Mouse (Mus musculus) myocyte (in vitro differentiated cells): ENCODE results near the gene Timp3. TPM values are rescaled to one million over a fixed set of nuclear protein-coding genes. Genes with fewer than 3 reads are reported as not detected.

Source experiments
- H3K27me3 ChIP-seq: one replicate; pipeline ENCODE4 v1.6.1; 2011; ENCODE audit not compliant: control insufficient read depth, insufficient read depth, insufficient read length
- H3K36me3 ChIP-seq: one replicate; pipeline ENCODE4 v1.6.1; 2011; ENCODE audit not compliant: control insufficient read depth, insufficient read depth
- H3K4me2 ChIP-seq: one replicate; pipeline ENCODE4 v1.6.1; 2011; ENCODE audit warnings: low read depth, control low read depth
- H3K4me3 ChIP-seq: one replicate; pipeline ENCODE4 v1.5.1; 2011; ENCODE audit warnings: mild to moderate bottlenecking, control low read depth, moderate library complexity
- H3K79me2 ChIP-seq: one replicate; pipeline ENCODE4 v1.6.1; 2011; ENCODE audit not compliant: control insufficient read depth, insufficient read depth
- H3ac ChIP-seq: one replicate; pipeline ENCODE4 v1.6.1; 2011; ENCODE audit not compliant: control insufficient read depth, insufficient read length
- CEBPB ChIP-seq: IDR thresholded peaks from 2 replicates; pipeline ENCODE4 v1.6.1; 2011; ENCODE audit warnings: mild to moderate bottlenecking, moderate library complexity; ENCODE audit not compliant: poor library complexity, insufficient read depth, severe bottlenecking
- E2F4 ChIP-seq: IDR thresholded peaks from one replicate; pipeline ENCODE4 v1.6.1; 2011; ENCODE audit warnings: mild to moderate bottlenecking, control low read depth, moderate library complexity; ENCODE audit not compliant: insufficient read depth
- MAX ChIP-seq: IDR thresholded peaks from one replicate; pipeline ENCODE4 v1.6.1; 2011; ENCODE audit warnings: low read depth, mild to moderate bottlenecking, control low read depth
- MYOD1 ChIP-seq, 3 experiments: IDR thresholded peaks; one replicate each; pipeline ENCODE4 v1.6.1; 2011; ENCODE audit warnings: control low read depth in 2 of 3, low read depth in 2 of 3, mild to moderate bottlenecking in 2 of 3, moderate library complexity in 1 of 3; ENCODE audit not compliant: insufficient read length in 2 of 3, control insufficient read depth in 1 of 3
- MYOG ChIP-seq, 3 experiments: IDR thresholded peaks; one replicate each; pipeline ENCODE4 v1.6.1; 2011; ENCODE audit warnings: control low read depth in 2 of 3, low read depth in 2 of 3, mild to moderate bottlenecking in 2 of 3; ENCODE audit not compliant: insufficient read length in 2 of 3, control insufficient read depth in 1 of 3, insufficient read depth in 1 of 3
- POLR2A ChIP-seq: IDR thresholded peaks from one replicate; pipeline ENCODE4 v1.6.1; 2011; ENCODE audit warnings: low read depth, mild to moderate bottlenecking, control low read depth, moderate library complexity; ENCODE audit not compliant: insufficient read length
- POLR2AphosphoS2 ChIP-seq: IDR thresholded peaks from one replicate; pipeline ENCODE4 v1.6.1; 2011; ENCODE audit warnings: low read depth, control low read depth; ENCODE audit not compliant: insufficient read length
- REST ChIP-seq: IDR thresholded peaks from one replicate; pipeline ENCODE4 v1.6.1; 2011; ENCODE audit warnings: mild to moderate bottlenecking, control low read depth, moderate library complexity; ENCODE audit not compliant: insufficient read depth, insufficient read length
- SRF ChIP-seq: IDR thresholded peaks from one replicate; pipeline ENCODE4 v1.6.1; 2011; ENCODE audit warnings: low read depth; ENCODE audit not compliant: control insufficient read depth, insufficient read length
- TCF12 ChIP-seq: IDR thresholded peaks from one replicate; pipeline ENCODE4 v1.6.1; 2011; ENCODE audit warnings: mild to moderate bottlenecking, control low read depth; ENCODE audit not compliant: poor library complexity, insufficient read depth, severe bottlenecking
- TCF3 ChIP-seq: IDR thresholded peaks from one replicate; pipeline ENCODE4 v1.6.1; 2011; ENCODE audit warnings: low read depth, control low read depth; ENCODE audit not compliant: insufficient read length
- USF1 ChIP-seq: IDR thresholded peaks from one replicate; pipeline ENCODE4 v1.6.1; 2011; ENCODE audit warnings: low read depth, mild to moderate bottlenecking, control low read depth, moderate library complexity
- polyA plus RNA-seq: library from polyadenylated mRNA; unstranded; fragments of >200 nt; fragmentation: generic; extraction: Trizol; gene quantifications from one replicate; pipeline ENCODE4 v1.2.1, GENCODE M21; 2012; ENCODE audit warnings: missing spikeins

Timp3 gene
- polyA plus RNA-seq, 1 experiment, result 18.7 TPM

DNA sequence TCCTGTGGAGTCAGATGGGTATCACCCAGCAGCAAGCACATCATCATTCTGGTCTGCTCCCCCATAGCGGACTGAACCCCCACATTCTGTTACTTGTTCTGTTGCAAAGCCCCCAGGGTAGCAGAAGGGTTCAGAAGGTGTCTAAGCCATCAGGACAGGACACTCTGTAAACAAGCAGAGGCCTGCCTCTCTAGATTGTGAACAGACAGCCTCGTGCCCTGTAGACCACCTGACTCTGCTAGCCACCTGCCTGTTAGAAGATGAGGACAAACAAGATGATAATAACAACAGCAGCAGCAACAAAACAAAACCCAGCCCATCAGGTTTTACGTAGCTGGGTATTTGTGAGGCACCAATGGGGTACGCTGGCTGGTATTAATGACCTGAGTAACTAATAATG, 42.0 kb downstream of the Timp3 start:
- no peaks in the 10 kb centered on the region for H3K27me3 ChIP-seq
- no peak for TF ChIP-seq MYOG (IDR thresholded peaks at IDR 0.05; ENCODE audit: control insufficient read depth in 1 of 3, insufficient read depth in 1 of 3, insufficient read length in 2 of 3, low read depth in 2 of 3)
- no peak for TF ChIP-seq SRF
- TF ChIP-seq E2F4, result no peak
- no peak for TF ChIP-seq CEBPB
- TF ChIP-seq MAX, result no peak
- TF ChIP-seq MYOD1 (IDR thresholded peaks at IDR 0.05; ENCODE audit: control insufficient read depth in 1 of 3, insufficient read length in 2 of 3, low read depth in 2 of 3), result no peak
- TF ChIP-seq REST, result no peak
- no peak for TF ChIP-seq POLR2AphosphoS2
- no peak for TF ChIP-seq TCF3
- TF ChIP-seq USF1, result no peak
- no peak for TF ChIP-seq POLR2A
- no peak for TF ChIP-seq TCF12
- no peak overlapping the region for H3K4me2 ChIP-seq
- H3K36me3 ChIP-seq, result peaks cover 17% of the 10 kb centered on the region
- H3ac ChIP-seq, result no peak overlapping the region
- no peaks in the 10 kb centered on the region for H3K79me2 ChIP-seq
- no peak overlapping the region for H3K4me3 ChIP-seq

DNA sequence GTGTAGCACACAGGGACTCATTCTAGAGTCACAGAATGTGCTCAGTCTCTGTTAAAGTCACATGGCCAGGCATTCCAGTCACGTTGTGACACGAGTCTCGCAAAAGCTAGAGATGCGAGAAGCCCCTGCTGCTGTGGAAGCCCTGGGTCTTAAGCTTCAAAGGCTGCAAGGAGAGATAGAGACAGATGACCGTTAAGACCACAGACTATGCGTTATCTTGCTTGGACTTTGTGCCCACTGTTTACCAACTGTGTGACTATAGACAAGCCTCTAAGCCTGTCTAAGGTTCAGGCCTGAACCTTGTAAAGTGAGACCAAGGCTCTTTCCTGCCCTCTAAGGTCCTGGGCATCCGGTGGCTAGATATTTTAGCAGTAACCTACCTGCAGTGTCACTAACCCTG, 42.5 kb downstream of the Timp3 start:
- H3K4me3 ChIP-seq, result no peak overlapping the region
- no peaks in the 10 kb centered on the region for H3K79me2 ChIP-seq
- H3K36me3 ChIP-seq, result peaks cover 17% of the 10 kb centered on the region
- H3K27me3 ChIP-seq, result no peaks in the 10 kb centered on the region
- H3K4me2 ChIP-seq, result no peak overlapping the region
- no peak overlapping the region for H3ac ChIP-seq
- no peak for TF ChIP-seq REST

DNA sequence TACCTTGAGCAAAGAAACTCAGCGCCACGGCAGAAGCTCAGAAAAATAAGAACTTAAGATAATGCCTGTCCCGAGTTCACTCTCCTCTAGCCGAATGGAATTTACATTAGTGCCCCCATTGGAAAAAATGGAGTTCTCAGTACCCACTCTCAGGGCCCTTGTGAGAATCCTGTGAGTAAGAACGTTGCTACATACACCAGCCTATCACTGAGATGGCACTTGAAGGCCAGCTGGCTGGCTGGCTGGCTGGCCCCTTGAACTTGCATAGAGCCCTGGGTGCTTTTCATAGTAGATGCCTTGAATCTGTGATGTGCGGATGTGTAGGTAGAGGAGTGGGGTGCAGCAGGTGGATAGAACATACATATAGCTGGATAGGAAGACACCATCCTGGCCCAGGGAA, 43.2 kb downstream of the Timp3 start:
- Histone ChIP-seq H3K27me3 (no peaks in the 10 kb centered on the region), H3ac (no peak overlapping the region), H3K4me3 (no peak overlapping the region), H3K4me2 (no peak overlapping the region), H3K36me3 (peaks cover 17% of the 10 kb centered on the region), H3K79me2 (no peaks in the 10 kb centered on the region)
- TF ChIP-seq CEBPB (no peak), SRF (no peak), USF1 (no peak), POLR2A (no peak), REST (no peak), MAX (no peak), POLR2AphosphoS2 (no peak)

DNA sequence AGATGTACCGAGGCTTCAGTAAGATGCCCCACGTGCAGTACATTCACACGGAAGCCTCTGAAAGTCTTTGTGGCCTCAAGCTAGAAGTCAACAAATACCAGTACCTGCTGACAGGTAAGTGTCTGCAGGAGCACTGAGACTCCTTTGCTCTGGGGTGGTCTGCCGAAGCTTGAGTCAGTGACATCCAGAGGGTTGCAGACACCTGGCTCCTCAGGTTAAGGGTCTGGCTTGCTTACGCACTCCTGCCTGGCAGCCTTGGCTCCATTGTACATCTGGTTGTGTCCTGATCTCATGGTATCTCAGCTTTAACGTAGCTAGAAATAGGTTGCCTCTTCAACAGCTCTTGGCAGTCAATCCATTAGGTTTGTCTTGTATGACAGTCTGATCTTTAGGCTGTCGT, 43.8 kb downstream of the Timp3 start:
- Histone ChIP-seq H3K27me3 (no peaks in the 10 kb centered on the region), H3K79me2 (no peaks in the 10 kb centered on the region), H3ac (no peak overlapping the region), H3K36me3 (peaks cover 17% of the 10 kb centered on the region), H3K4me2 (no peak overlapping the region), H3K4me3 (no peak overlapping the region)
- TF ChIP-seq POLR2A, result no peak
- no peak for TF ChIP-seq USF1
- TF ChIP-seq MYOG (IDR thresholded peaks at IDR 0.05; ENCODE audit: control insufficient read depth in 1 of 3, insufficient read depth in 1 of 3, insufficient read length in 2 of 3, low read depth in 2 of 3), result no peak
- TF ChIP-seq MAX, result no peak
- TF ChIP-seq SRF, result no peak
- TF ChIP-seq TCF3, result no peak

DNA sequence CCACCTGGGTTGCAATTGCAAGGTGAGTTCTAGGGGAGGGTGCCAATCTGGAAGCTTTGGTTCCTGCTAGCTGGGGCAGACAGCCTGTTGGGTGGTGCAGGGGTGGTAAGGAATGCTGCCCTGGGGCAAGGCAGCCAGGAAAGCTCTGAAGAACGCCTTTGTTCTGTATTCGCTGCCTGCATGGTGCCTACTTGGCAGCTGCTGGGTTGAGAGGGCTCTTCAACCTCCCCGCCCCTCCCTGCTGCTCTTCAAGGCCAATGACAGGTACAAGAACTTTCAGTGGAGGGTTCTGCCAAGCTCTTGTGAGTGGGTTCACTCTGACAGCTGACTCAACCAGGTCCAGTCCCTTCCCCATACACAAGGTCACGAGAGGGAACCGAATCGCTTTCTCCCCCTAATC, 44.5 kb downstream of the Timp3 start:
- Histone ChIP-seq H3K4me3 (no peak overlapping the region), H3K79me2 (no peaks in the 10 kb centered on the region), H3ac (no peak overlapping the region), H3K4me2 (no peak overlapping the region), H3K27me3 (no peaks in the 10 kb centered on the region), H3K36me3 (peaks cover 17% of the 10 kb centered on the region)
- no peak for TF ChIP-seq USF1

DNA sequence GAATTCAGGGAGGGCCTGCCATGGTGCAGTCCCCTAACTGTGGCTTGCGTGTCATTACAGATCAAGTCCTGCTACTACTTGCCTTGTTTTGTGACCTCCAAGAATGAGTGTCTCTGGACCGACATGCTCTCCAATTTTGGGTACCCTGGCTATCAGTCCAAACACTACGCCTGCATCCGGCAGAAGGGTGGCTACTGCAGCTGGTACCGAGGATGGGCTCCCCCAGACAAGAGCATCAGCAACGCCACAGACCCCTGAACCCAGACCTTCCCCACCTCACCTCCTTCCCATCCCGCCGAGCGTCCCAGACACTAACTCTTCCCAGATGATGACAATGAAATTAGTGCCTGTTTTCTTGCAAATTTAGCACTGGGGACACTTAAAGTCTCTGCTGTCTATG, 45.5 kb downstream of the Timp3 start:
- H3ac ChIP-seq, result no peak overlapping the region
- TF ChIP-seq TCF12 (no peak), REST (no peak), USF1 (no peak), MAX (no peak), MYOG (IDR thresholded peaks at IDR 0.05; ENCODE audit: control insufficient read depth in 1 of 3, insufficient read depth in 1 of 3, insufficient read length in 2 of 3, low read depth in 2 of 3) (no peak), MYOD1 (IDR thresholded peaks at IDR 0.05; ENCODE audit: control insufficient read depth in 1 of 3, insufficient read length in 2 of 3, low read depth in 2 of 3) (no peak), SRF (no peak), CEBPB (no peak), POLR2A (no peak), POLR2AphosphoS2 (no peak), E2F4 (no peak), TCF3 (no peak)
- no peak overlapping the region for H3K4me2 ChIP-seq
- H3K27me3 ChIP-seq, result no peaks in the 10 kb centered on the region
- H3K4me3 ChIP-seq, result no peak overlapping the region
- H3K36me3 ChIP-seq, result peaks cover 17% of the 10 kb centered on the region
- H3K79me2 ChIP-seq, result no peaks in the 10 kb centered on the region
